Mouse (Mus musculus): ENCODE data around the gene Notch4. TPM values are rescaled to one million over a fixed set of nuclear protein-coding genes. Genes with fewer than 3 reads are reported as not detected.
"Not testable (repeated sequence)": the region's sequence is repeated elsewhere in the genome, so short reads cannot be mapped to it uniquely, and the experiment has no call there.

Gene Notch4
- 10 to 100 TPM; 10.5 to 11.4 TPM for total RNA-seq (2021)
- long read RNA-seq, experiment 1, full-length matches to known transcripts = 5 of 18 reads
- long read RNA-seq, experiment 1, partial matches to known transcripts = 7 of 18 reads
- long read RNA-seq, experiment 1, other reads (novel, unspliced or antisense) = 6 of 18 reads
- long read RNA-seq, experiment 2, full-length matches to known transcripts = 8 of 20 reads
- long read RNA-seq, experiment 2, partial matches to known transcripts = 8 of 20 reads
- long read RNA-seq, experiment 2, other reads (novel, unspliced or antisense) = 4 of 20 reads

- intact Hi-C loops (cut with DNase I) = no loop called here
- peak; percentile 51 for DNase-seq
- Histone ChIP-seq H3K27ac (peak within 1 kb of the TSS; percentile 90), H3K4me3 (peak within 1 kb of the TSS; percentile 71)
- 0 out of 2 replicates have a peak, but pooled peaks have one; percentile 3 for TF ChIP-seq CTCF (IDR thresholded peaks at IDR 0.05)
These were observed at the start of gene Notch4 for GRCm38 (mm10) chr17:34564003-34564421. Gene Notch4, plus strand, starts transcription at chr17:34564268.

GRCm38 (mm10) chr17:34516514-34516913 lies 47.6 kb upstream of the Notch4 start:
- no peak overlapping the region for H3K4me3 ChIP-seq
- intact Hi-C loops (cut with DNase I) = no loop called here
- H3K27ac ChIP-seq = no peak overlapping the region
- TF ChIP-seq CTCF (IDR thresholded peaks at IDR 0.05) = no peak
- DNase-seq = no peak

GRCm38 (mm10) chr17:34517252-34517651 lies 46.8 kb upstream of the Notch4 start, which contains the start of gene Btnl6:
Gene Btnl6, minus strand, starts transcription at chr17:34517352.
- intact Hi-C loops (cut with DNase I) = no loop called here
- TF ChIP-seq CTCF (IDR thresholded peaks at IDR 0.05) = no peak
- no peak within 1 kb of the TSS for H3K27ac ChIP-seq

DNA sequence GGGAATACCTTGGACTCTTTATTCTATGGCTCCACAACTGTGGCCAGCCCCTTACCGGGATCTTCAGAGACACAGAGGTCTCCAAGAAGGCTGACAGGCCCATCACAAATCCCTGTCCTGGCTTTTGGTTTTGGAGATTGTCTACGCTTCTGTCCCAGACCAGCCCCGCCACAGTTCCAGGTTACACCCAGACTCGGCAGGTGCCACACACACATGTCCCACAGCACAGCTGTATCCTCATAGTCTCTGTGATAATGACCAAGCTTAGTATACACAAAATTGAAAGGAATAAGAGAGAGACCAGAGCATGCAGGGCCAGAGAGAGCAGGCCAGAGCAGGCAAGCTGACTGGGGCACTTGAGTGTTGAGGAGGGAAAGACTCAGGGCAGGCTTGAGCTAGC lies 46.3 kb upstream of the Notch4 start:
- intact Hi-C loops (cut with DNase I) = no loop called here
- TF ChIP-seq CTCF (IDR thresholded peaks at IDR 0.05) = no peak
- no peak for DNase-seq
- H3K27ac ChIP-seq = no peak overlapping the region
- H3K4me3 ChIP-seq = no peak overlapping the region

More at GRCm38 (mm10) chr17:34517252-34517651, 46.8 kb upstream of the Notch4 start, which contains the start of gene Btnl6:
- H3K4me3 ChIP-seq = no peak within 1 kb of the TSS
- no peak for DNase-seq

GRCm38 (mm10) chr17:34518571-34518970 lies 45.5 kb upstream of the Notch4 start:
- DNase-seq; intact Hi-C loops (cut with DNase I); H3K27ac ChIP-seq; H3K4me3 ChIP-seq: not testable (repeated sequence)

DNA sequence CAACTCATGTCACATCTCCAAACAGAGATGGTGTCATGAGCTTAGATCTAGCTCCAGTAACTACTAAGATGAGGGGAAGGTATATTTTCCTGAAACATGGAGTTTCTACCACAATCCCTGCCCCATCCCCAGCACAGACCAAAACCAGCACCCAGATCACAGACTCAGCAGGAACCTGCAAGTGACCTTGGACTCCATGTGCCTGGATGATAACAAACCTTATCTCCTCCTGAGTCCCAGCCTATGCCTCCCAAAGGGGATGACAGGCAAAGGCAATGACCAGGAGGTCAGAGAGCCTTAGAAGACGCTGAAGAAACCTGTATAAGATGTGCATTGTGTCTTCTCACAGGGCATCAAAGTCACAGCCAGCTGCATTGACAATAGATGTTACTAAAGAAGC lies 45.1 kb upstream of the Notch4 start:
- no peak overlapping the region for H3K4me3 ChIP-seq
- no peak overlapping the region for H3K27ac ChIP-seq
- intact Hi-C loops (cut with DNase I) = no loop called here
- DNase-seq = no peak
- TF ChIP-seq CTCF (IDR thresholded peaks at IDR 0.05) = no peak

GRCm38 (mm10) chr17:34532671-34533070 lies 31.4 kb upstream of the Notch4 start:
- no peak for DNase-seq
- intact Hi-C loops (cut with DNase I) = no loop called here
- no peak for TF ChIP-seq CTCF (IDR thresholded peaks at IDR 0.05)
- no peak overlapping the region for H3K27ac ChIP-seq
- no peak overlapping the region for H3K4me3 ChIP-seq

DNA sequence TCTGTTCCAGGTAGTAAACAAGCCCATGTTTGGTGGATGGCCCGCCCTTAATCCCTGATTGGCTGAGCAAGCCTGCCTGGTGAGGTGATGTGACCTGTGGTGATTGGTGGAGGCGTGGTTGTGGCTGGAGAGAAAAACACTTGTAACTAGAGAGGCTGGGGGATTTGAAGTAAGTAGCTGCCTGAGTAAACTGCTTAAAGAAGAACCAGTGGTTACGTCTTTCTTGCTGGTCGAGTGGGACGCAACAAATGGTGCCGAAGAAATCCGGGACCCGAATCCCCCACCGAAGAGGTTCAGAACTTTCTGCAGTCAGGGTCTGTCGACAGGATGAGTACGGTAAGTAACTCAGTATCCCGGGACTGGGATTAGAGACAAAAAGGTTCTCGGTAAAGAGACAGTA lies 20.5 kb upstream of the Notch4 start:
- H3K4me3 ChIP-seq = peak overlapping the region; percentile 21; the same call in 1 of the 2 replicates
- intact Hi-C loops (cut with DNase I); DNase-seq; H3K27ac ChIP-seq: not testable (repeated sequence)

GRCm38 (mm10) chr17:34546797-34547196 lies 17.3 kb upstream of the Notch4 start:
- intact Hi-C loops (cut with DNase I) = no loop called here
- no peak overlapping the region for H3K4me3 ChIP-seq
- TF ChIP-seq CTCF (IDR thresholded peaks at IDR 0.05) = no peak
- no peak for DNase-seq
- no peak overlapping the region for H3K27ac ChIP-seq

DNA sequence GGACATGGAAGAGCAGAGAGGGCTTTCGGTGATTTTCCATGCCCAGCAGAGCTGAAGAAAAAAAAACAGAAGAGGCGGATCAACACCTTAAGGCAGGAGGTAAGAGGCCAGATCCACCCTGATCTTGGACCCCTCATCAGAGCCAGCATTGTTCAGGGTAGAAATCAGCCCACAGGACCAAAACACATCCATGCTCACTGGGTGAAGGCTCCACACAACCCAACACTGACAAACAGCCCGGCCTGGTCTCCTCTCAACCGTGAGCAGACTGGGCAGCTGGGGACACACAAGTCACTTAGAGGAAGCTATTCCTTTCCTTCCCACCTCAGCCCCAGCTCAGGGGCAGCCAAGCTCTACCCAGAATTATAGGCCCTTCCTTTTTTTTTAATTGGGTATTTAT lies 16.5 kb upstream of the Notch4 start:
- no peak for TF ChIP-seq CTCF (IDR thresholded peaks at IDR 0.05)
- intact Hi-C loops (cut with DNase I) = no loop called here
- Histone ChIP-seq H3K4me3 (no peak overlapping the region), H3K27ac (no peak overlapping the region)
- no peak for DNase-seq

DNA sequence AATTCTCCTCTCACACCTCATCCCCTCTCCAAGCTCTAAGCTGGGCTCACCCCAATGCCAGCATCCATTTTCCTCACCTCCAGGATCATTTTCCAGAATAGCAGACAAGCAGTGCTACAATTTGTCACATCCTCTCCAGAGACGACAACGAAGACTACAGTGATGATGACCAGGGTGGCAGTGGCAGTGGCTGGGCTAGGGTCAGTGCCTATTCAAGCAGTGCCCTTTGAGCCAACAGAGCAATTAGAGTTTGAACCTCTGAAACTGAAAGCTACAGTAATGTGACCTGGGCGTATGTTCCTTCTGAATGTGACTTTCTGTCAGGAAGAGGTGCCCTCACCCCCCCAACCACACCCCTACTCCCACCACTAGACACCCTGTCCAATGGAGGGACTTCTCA lies 14.9 kb upstream of the Notch4 start:
- no peak overlapping the region for H3K27ac ChIP-seq
- H3K4me3 ChIP-seq = no peak overlapping the region
- DNase-seq = no peak
- TF ChIP-seq CTCF (IDR thresholded peaks at IDR 0.05) = no peak
- intact Hi-C loops (cut with DNase I) = no loop called here

- Histone ChIP-seq H3K27ac (no peak overlapping the region), H3K4me3 (no peak overlapping the region)
- intact Hi-C loops (cut with DNase I) = loop anchor here (10.0 kb wide), 1 partner anchor 105 kb away; no protein-coding TSS in a partner anchor
- no peak for TF ChIP-seq CTCF (IDR thresholded peaks at IDR 0.05)
- no peak for DNase-seq
These were observed 14.2 kb upstream of the Notch4 start for GRCm38 (mm10) chr17:34549843-34550242.

GRCm38 (mm10) chr17:34555483-34555882 lies 8.6 kb upstream of the Notch4 start:
- TF ChIP-seq CTCF (IDR thresholded peaks at IDR 0.05) = peak; percentile 94
- Histone ChIP-seq H3K27ac (no peak overlapping the region), H3K4me3 (no peak overlapping the region)
- peak; percentile 80 for DNase-seq
- intact Hi-C loops (cut with DNase I) = loop anchor here (10.0 kb wide), 1 partner anchor 111 kb away; no protein-coding TSS in a partner anchor

GRCm38 (mm10) chr17:34556406-34556805 lies 7.7 kb upstream of the Notch4 start:
- H3K27ac ChIP-seq = no peak overlapping the region
- TF ChIP-seq CTCF (IDR thresholded peaks at IDR 0.05) = no peak
- H3K4me3 ChIP-seq = no peak overlapping the region
- intact Hi-C loops (cut with DNase I) = loop anchor here (10.0 kb wide), 1 partner anchor 112 kb away; no protein-coding TSS in a partner anchor
- DNase-seq = no peak

All from gastrocnemius, adult 2 months (tissue).